In the genomic region with DNA sequence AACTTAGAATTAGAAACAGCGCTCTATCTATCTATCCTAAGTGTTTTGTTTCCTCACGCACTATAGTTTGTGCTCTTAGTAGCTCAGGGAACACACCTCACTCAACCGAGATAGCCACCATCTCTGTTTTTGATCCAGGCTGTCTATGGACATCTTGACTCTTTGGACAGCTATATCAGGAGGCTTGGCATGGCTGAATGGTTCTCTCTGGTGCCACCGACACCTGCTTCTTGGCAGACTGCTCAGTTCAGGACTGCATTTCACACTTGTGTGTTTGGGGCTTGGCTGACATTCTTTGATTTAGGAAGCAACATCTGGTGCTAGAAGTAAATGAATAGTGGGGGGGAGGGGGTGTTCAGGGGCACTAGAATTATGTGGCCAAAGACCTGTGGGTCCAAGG, we compare ENCODE assay signal across 25 mouse cellular contexts.
"Had no signal": no experiment of that assay in that cellular context is flagged by ENCODE, and none has a peak within 500 bp of the region (broad histone marks: within the 10 kb centered on the region; RNA-seq: fewer than 3 reads in every experiment).

No protein-coding gene starts in this region.

- H3K27me3 ChIP-seq: embryonic facial prominence, embryonic 12.5 days; embryonic facial prominence, embryonic 13.5 days; embryonic facial prominence, embryonic 15.5 days; forebrain, embryonic 12.5 days; forebrain, embryonic 13.5 days; forebrain, embryonic 15.5 days had no signal

- H3K4me3 ChIP-seq: embryonic facial prominence, embryonic 10.5 days; embryonic facial prominence, embryonic 12.5 days; embryonic facial prominence, embryonic 13.5 days; embryonic facial prominence, embryonic 15.5 days; erythroblast, embryonic 14.5 days; forebrain, embryonic 10.5 days; forebrain, embryonic 12.5 days; forebrain, embryonic 13.5 days; forebrain, embryonic 15.5 days; gastrocnemius, adult 2 months; heart, adult 2 months; heart, embryonic 10.5 days had no signal

- ATAC-seq: forebrain, embryonic 13.5 days; forebrain, embryonic 14.5 days; forebrain, embryonic 15.5 days; forebrain, embryonic 16.5 days; forebrain, postnatal 0 days had no signal

- H3K27ac ChIP-seq: embryonic facial prominence, embryonic 10.5 days; embryonic facial prominence, embryonic 12.5 days; embryonic facial prominence, embryonic 13.5 days; embryonic facial prominence, embryonic 15.5 days; forebrain, embryonic 10.5 days; forebrain, embryonic 12.5 days; forebrain, embryonic 13.5 days; forebrain, embryonic 15.5 days; gastrocnemius, adult 2 months; heart, adult 2 months; heart, embryonic 10.5 days had no signal

- H3K9ac ChIP-seq: embryonic facial prominence, embryonic 12.5 days; embryonic facial prominence, embryonic 13.5 days; embryonic facial prominence, embryonic 15.5 days; forebrain, embryonic 12.5 days; forebrain, embryonic 13.5 days; forebrain, embryonic 15.5 days; forebrain, postnatal 0 days had no signal

- H3K4me1 ChIP-seq: embryonic facial prominence, embryonic 10.5 days; embryonic facial prominence, embryonic 12.5 days; embryonic facial prominence, embryonic 13.5 days; embryonic facial prominence, embryonic 15.5 days; forebrain, embryonic 10.5 days; forebrain, embryonic 12.5 days; heart, embryonic 10.5 days had no signal

- DNase-seq: cerebellum, adult 2 months; cerebellum, adult 8-10 months; cerebellum, adult 9-11 months; cerebellum, postnatal 25 days; cerebellum, postnatal 36 days; embryo, embryonic 11 days; forebrain, postnatal 0 days; gastrocnemius, adult 2 months; gastrocnemius, postnatal 10 days; gastrocnemius, postnatal 14 days; gastrocnemius, postnatal 25 days; gastrocnemius, postnatal 36 days; heart, adult 2 months had no signal

- H3K4me2 ChIP-seq: embryonic facial prominence, embryonic 12.5 days; embryonic facial prominence, embryonic 13.5 days; embryonic facial prominence, embryonic 15.5 days; forebrain, embryonic 12.5 days; forebrain, embryonic 13.5 days; forebrain, embryonic 15.5 days had no signal

- H3K9me3 ChIP-seq: embryonic facial prominence, embryonic 10.5 days; embryonic facial prominence, embryonic 12.5 days; embryonic facial prominence, embryonic 13.5 days; embryonic facial prominence, embryonic 15.5 days; forebrain, embryonic 10.5 days; forebrain, embryonic 12.5 days; forebrain, embryonic 13.5 days; forebrain, embryonic 15.5 days; heart, embryonic 10.5 days had no signal

- H3K36me3 ChIP-seq: embryonic facial prominence, embryonic 10.5 days; embryonic facial prominence, embryonic 12.5 days; embryonic facial prominence, embryonic 13.5 days; embryonic facial prominence, embryonic 15.5 days; forebrain, embryonic 10.5 days; forebrain, embryonic 12.5 days; forebrain, embryonic 15.5 days; heart, embryonic 10.5 days had no signal
